Mouse (Mus musculus) hindbrain, embryonic 13.5 days (tissue): ENCODE results near the gene Tomm34. TPM values are rescaled to one million over a fixed set of nuclear protein-coding genes. Genes with fewer than 3 reads are reported as not detected.

Experiments
- ATAC-seq: fragments of 200-750 bp; cut with Nextera tagmentation; 2 replicates; pipeline ENCODE4 v1.8.0; 2017; ENCODE audit warnings: moderate TSS enrichment; ENCODE audit not compliant: low FRiP score
- H3K27ac ChIP-seq: fragments of 300-500 bp; sonication (generic); 2 replicates; pipeline ENCODE4 v1.5.1; 2015; ENCODE audit warnings: inconsistent platforms, mild to moderate bottlenecking, moderate library complexity
- H3K27me3 ChIP-seq: fragments of 300-500 bp; sonication (generic); 2 replicates; pipeline ENCODE4 v1.6.1; 2015; ENCODE audit warnings: mild to moderate bottlenecking, inconsistent platforms
- H3K36me3 ChIP-seq: fragments of 300-500 bp; sonication (generic); 2 replicates; pipeline ENCODE4 v1.6.1; 2015; ENCODE audit warnings: mild to moderate bottlenecking, inconsistent platforms
- H3K4me1 ChIP-seq: fragments of 300-500 bp; sonication (generic); replicated peaks from 2 replicates; pipeline ENCODE4 v1.6.1; 2015; ENCODE audit warnings: inconsistent platforms
- H3K4me2 ChIP-seq: fragments of 300-500 bp; sonication (generic); 2 replicates; pipeline ENCODE4 v1.6.1; 2015; ENCODE audit warnings: inconsistent platforms, mild to moderate bottlenecking, moderate library complexity
- H3K4me3 ChIP-seq: fragments of 300-500 bp; sonication (generic); 2 replicates; pipeline ENCODE4 v1.5.1; 2015; ENCODE audit warnings: mild to moderate bottlenecking, inconsistent platforms
- H3K9ac ChIP-seq: fragments of 300-500 bp; sonication (generic); 2 replicates; pipeline ENCODE4 v1.6.1; 2015; ENCODE audit warnings: mild to moderate bottlenecking, inconsistent platforms
- H3K9me3 ChIP-seq: fragments of 300-500 bp; sonication (generic); 2 replicates; pipeline ENCODE4 v1.6.1; 2016; ENCODE audit warnings: inconsistent platforms
- WGBS: fragments of 180-500 bp; shearing (Covaris S2); methylation state at CpG from one replicate; pipeline ENCODE4 v1.1.7; 2015; 5-methylcytosine and 5-hydroxymethylcytosine counted together
- polyA plus RNA-seq: library from polyadenylated mRNA; unstranded; fragments of >200 nt; fragmentation: Nextera tagmentation; extraction: Ambion mirVana; gene quantifications from 2 replicates; pipeline ENCODE4 v1.2.1, GENCODE M21; 2015

Tomm34 gene
- polyA plus RNA-seq: 47.1 and 49.5 TPM in 2 replicates

DNA sequence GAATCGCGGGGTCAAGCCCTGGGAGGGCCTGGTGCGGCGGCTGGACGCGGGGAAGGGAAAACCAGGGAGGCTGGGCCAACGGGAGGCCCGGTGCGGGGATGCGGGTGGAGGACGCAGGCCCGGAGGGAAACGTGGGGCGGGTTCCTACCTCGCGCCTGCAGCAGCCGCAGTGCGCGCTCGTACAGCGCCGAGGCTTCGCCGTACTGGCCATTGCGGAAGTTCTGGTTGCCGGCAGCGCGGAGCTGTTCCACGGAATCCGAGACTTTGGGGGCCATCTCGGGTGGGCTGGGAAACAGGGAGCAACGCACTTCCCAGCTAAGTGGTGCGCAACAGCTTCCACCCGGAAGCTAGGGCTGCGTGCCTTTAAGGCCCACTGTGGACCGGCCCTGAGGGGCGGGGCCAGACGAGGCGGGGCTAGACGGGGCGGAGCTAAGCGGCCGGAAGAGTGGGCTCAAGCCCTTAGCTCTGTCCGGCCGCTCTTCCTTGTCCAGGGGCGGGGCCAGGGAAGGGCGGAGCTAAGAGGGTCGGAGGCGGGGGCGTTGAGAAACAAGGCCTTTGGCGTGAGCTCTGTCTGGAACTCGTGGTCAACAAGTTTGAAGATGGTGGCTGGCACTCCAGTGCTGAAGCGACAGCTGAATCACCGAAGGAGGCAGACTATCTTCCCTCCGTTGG lies at the start of gene Tomm34:
Gene Tomm34, minus strand, starts transcription at position 405 of the 672 bp plus-strand sequence.
- under 1% methylated on average over 47 of the region's 55 CpGs for WGBS
- Histone ChIP-seq H3K9ac (peak within 1 kb of the TSS; percentile 89), H3K27ac (peak within 1 kb of the TSS; percentile 91), H3K4me2 (peak within 1 kb of the TSS; percentile 91), H3K9me3 (no peaks in the 10 kb centered on the region), H3K4me3 (peak within 1 kb of the TSS; percentile 97), H3K4me1 (peaks cover 37% of the 10 kb centered on the region), H3K27me3 (no peaks in the 10 kb centered on the region), H3K36me3 (peaks cover 10% of the 10 kb centered on the region)
- ATAC-seq: peak; percentile 96

DNA sequence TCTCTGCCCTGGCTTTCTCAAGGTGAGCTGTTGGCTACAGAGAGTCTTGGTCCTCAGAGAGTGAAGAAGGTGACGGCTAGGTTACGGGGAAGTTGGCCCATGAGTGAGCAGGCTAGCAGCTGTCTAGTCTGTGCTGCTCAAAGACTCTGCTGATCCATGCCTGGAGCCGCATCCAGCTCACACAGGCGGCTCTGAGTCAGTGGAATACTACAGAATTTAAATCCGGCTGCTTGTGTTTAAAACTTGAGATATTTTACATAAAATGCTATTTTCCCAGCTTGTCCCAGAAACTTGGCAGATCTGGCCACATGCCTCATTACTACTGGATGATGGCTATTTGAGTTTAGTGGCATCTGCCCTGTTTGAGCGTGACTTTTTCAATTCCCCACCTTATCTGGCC lies 48.5 kb upstream of the Tomm34 start:
- no peak for ATAC-seq
- no peaks in the 10 kb centered on the region for H3K4me1 ChIP-seq
- no peak overlapping the region for H3K9ac ChIP-seq
- no peak overlapping the region for H3K4me3 ChIP-seq
- WGBS: 93% methylated on average over 6 of the region's 6 CpGs
- H3K27me3 ChIP-seq: no peaks in the 10 kb centered on the region
- H3K9me3 ChIP-seq: no peaks in the 10 kb centered on the region
- H3K36me3 ChIP-seq: peaks cover 45% of the 10 kb centered on the region
- no peak overlapping the region for H3K27ac ChIP-seq
- H3K4me2 ChIP-seq: no peak overlapping the region

DNA sequence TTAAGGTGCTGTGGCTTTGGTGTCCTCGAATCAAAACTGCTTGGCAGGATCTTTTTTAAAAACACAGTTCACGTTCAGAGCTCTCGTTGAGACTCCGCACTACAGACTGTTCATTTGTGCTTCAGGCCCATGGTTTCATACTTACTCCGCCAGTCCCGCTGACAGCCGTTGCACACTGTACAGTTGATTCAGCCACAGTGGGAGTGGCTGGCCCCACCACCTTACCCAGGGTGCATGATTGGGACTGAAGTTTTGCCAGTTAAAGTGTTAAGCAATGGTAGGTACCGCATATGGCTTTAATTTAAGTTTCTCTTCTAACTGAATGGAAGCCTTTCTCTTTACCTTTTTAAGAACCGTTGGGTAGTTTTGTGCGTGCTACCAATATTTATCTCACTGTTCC lies 44.6 kb upstream of the Tomm34 start:
- no peak overlapping the region for H3K9ac ChIP-seq
- H3K27me3 ChIP-seq: no peaks in the 10 kb centered on the region
- 88% methylated on average over 10 of the region's 10 CpGs for WGBS
- no peaks in the 10 kb centered on the region for H3K9me3 ChIP-seq
- H3K4me1 ChIP-seq: no peaks in the 10 kb centered on the region
- peaks cover 49% of the 10 kb centered on the region for H3K36me3 ChIP-seq
- ATAC-seq: no peak
- no peak overlapping the region for H3K4me2 ChIP-seq
- no peak overlapping the region for H3K4me3 ChIP-seq
- H3K27ac ChIP-seq: no peak overlapping the region

DNA sequence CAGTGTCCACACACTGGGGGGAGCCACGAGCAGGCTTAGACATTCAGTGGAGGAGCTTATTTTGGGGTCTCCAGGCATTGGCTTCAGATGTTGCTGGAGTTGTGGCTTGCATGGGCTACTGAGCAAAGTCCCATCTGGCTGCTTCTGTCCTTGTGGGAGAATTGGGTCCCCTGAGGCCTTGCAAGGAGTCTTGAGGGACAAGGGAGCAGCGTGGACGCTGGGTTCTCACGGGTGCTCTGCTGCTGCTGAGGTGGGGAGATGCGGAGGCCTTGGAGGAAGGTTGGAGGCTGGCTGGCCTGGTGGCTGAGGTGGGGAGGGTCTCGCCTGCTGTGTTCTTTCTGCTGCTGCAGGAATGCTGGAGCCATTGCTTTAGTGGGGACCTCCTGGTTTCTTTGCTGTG lies 43.1 kb upstream of the Tomm34 start:
- no peak for ATAC-seq
- no peak overlapping the region for H3K27ac ChIP-seq
- H3K4me1 ChIP-seq: no peaks in the 10 kb centered on the region
- H3K9me3 ChIP-seq: no peaks in the 10 kb centered on the region
- no peak overlapping the region for H3K9ac ChIP-seq
- H3K27me3 ChIP-seq: no peaks in the 10 kb centered on the region
- H3K4me2 ChIP-seq: no peak overlapping the region
- WGBS: 91% methylated on average over 6 of the region's 6 CpGs
- H3K36me3 ChIP-seq: peaks cover 34% of the 10 kb centered on the region
- H3K4me3 ChIP-seq: no peak overlapping the region

DNA sequence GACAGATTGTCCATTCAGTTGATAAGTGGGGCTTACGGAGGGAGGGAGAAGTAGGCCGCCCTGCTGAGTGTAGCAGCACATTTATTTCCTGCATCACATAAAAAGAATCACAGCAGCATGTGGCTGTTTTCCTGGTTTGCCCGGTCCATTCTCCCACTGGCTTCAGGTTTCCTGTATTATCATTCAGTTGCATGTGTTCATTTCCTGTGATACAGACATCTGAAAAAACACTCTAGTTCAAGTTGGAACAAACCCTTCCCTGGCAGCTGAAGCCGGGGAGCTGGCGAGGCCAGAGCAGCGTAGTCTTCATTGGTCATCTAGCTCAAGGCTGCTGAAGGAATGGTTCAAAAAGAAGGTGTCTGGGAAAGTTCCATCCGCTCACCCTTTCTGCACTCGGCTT lies 40.6 kb upstream of the Tomm34 start:
- 93% methylated on average over 8 of the region's 8 CpGs for WGBS
- Histone ChIP-seq H3K36me3 (peaks cover 28% of the 10 kb centered on the region), H3K4me1 (0 out of 2 replicates have a peak, but pooled peaks cover 5% of the 10 kb centered on the region), H3K4me2 (no peak overlapping the region), H3K27ac (no peak overlapping the region), H3K27me3 (no peaks in the 10 kb centered on the region), H3K9ac (no peak overlapping the region), H3K4me3 (no peak overlapping the region), H3K9me3 (no peaks in the 10 kb centered on the region)
- ATAC-seq: no peak

DNA sequence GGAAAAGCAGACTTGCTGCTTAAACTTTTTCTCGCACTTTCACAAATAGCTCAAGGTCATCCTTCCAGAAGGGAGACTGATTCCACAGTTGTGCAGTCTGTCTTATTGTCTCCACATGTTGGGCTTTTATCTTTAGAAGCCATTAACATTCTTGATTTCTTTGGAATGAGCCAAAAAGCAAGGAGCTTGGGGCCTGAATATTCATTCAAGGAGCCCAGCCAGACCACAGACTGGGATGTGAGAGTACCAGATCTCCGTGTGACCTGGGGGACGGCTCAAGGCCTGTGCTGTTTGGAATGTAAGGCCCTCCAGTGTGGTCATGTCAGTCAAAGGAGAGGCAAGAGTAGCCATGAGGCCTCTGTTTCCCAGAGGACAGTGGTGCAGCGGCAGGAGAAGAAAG lies 37.5 kb upstream of the Tomm34 start:
- Histone ChIP-seq H3K9ac (no peak overlapping the region), H3K36me3 (peaks cover 31% of the 10 kb centered on the region), H3K4me3 (no peak overlapping the region), H3K4me1 (0 out of 2 replicates have a peak, but pooled peaks cover 5% of the 10 kb centered on the region), H3K27me3 (no peaks in the 10 kb centered on the region), H3K4me2 (no peak overlapping the region), H3K27ac (no peak overlapping the region), H3K9me3 (no peaks in the 10 kb centered on the region)
- no peak for ATAC-seq
- 50% methylated on average over 4 of the region's 4 CpGs for WGBS

DNA sequence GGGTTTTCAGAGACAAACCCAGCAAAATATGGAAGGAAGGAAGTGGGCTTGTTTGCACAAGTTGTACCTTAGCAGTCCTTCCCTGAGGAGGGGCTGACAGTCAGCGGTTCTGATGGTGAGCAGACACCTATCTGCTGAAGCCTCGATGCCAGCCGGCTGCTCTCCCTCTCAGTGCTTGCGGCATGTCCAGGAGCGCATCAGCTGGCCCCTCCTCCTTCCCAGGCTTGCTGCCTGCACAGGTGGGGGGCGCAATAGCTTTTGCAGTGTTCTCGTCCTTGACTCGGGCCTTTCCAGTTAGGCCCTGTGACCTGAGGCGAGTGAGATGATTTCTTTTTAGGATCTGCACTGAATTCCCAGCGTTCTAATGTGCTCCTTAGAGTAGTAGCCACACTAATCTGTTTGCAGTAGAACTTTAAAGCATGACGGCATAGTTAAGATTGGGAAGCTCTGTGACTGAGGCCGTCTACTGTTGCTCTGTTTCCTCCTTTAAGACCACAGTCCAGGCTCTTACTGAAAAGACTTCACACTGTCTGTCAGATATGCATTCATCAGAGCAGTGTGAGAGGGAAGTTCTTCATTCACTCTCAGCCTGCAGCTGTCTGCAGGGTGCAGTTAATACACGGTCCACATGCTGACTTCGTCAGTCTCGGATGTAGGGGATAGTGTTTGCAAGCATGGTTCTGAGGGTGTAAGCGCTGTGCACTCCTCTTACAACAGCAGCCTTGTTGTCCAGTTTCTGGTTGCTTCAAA lies 36.3 kb upstream of the Tomm34 start:
- Histone ChIP-seq H3K9me3 (no peaks in the 10 kb centered on the region), H3K4me3 (no peak overlapping the region), H3K27me3 (no peaks in the 10 kb centered on the region), H3K4me2 (no peak overlapping the region), H3K36me3 (peaks cover 31% of the 10 kb centered on the region), H3K4me1 (0 out of 2 replicates have a peak, but pooled peaks cover 5% of the 10 kb centered on the region), H3K27ac (no peak overlapping the region), H3K9ac (peak overlapping the region; percentile 13; the same call in 1 of the 2 replicates)
- WGBS: 70% methylated on average over 16 of the region's 16 CpGs
- ATAC-seq: no peak

DNA sequence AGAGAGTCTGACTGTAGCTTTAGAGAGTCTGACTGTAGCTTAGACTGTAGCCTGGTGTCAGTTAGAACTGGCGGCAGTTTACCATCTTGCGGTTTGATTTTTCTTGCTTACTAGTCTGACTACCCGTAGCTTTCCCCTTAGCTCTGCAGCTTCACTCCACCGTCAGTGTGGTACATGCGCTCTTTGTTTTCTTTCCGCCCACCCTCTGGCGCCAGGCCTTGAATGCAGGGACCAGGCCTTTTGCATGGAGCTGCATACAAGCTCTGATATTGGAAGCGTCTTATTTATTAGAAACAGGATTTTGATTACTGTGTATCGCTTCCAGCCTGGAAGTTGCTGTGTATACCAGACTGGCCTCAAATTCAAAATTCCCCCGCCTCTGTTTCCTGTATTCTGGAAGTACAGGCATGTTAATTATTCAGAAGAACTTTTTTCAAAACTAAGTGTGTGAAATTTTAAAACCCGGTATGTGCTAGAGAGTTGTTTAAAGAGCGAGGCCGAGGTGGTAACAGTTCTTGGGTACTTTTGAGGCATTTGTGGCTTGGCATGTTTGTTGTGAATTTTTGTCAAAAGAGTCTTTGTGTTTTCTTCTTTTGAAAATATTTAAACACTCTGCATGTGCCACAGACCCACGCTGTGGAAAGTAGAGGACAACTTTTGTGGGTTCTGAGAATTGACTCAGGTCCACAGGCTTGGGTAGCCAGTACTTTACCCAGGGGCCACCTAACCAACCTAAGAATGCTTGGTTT lies 35.5 kb upstream of the Tomm34 start:
- peaks cover 31% of the 10 kb centered on the region for H3K36me3 ChIP-seq
- H3K9me3 ChIP-seq: no peaks in the 10 kb centered on the region
- no peak for ATAC-seq
- H3K27ac ChIP-seq: no peak overlapping the region
- H3K4me2 ChIP-seq: no peak overlapping the region
- 82% methylated on average over 14 of the region's 14 CpGs for WGBS
- 0 out of 2 replicates have a peak, but pooled peaks cover 5% of the 10 kb centered on the region for H3K4me1 ChIP-seq
- H3K9ac ChIP-seq: 0 out of 2 replicates have a peak overlapping the region, but pooled peaks have one; percentile 29
- H3K4me3 ChIP-seq: no peak overlapping the region
- no peaks in the 10 kb centered on the region for H3K27me3 ChIP-seq

DNA sequence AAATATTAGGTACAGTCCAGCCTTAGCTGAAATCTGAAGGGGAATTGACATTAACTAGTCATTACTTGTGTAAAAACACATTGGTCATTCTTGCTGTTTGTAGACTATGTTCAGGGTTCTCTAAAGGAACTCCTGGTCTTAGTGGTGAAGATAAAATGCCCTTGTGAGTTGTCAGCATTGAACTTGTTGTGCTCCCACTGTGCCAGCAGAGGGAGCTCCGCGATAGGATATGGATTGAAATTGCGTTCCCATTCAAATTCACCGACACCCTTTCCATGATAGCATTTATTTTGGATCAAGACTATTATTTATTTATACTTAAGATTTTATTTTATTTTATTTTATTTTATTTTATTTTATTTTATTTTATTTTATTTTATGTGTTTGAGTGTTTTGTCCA lies 32.5 kb upstream of the Tomm34 start:
- 0 out of 2 replicates have a peak, but pooled peaks cover 5% of the 10 kb centered on the region for H3K4me1 ChIP-seq
- H3K9me3 ChIP-seq: no peaks in the 10 kb centered on the region
- no peak overlapping the region for H3K4me3 ChIP-seq
- peaks cover 52% of the 10 kb centered on the region for H3K36me3 ChIP-seq
- no peak overlapping the region for H3K9ac ChIP-seq
- H3K27me3 ChIP-seq: no peaks in the 10 kb centered on the region
- H3K27ac ChIP-seq: no peak overlapping the region
- H3K4me2 ChIP-seq: no peak overlapping the region
- 34% methylated on average over 4 of the region's 4 CpGs for WGBS
- no peak for ATAC-seq

DNA sequence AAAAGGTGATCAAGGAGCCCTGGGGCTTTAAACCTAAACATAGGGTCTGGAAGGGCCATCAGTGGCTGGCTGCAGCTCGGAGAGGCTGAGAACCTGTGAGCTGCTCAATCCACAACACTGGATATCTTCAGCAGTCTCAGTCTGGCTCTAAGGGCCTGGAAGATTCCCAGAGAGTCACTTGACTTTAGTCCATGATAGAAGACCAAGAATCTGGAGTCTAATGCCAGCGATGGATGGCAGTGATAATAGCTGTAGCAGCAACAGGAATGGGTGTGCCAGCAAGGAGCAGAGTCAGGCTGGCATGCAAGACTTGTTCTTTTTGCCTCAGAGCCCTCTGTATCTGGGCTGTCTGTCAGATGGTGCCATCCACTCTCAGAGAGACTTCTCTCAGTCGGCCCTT lies 31.4 kb upstream of the Tomm34 start:
- Histone ChIP-seq H3K9ac (no peak overlapping the region), H3K4me1 (0 out of 2 replicates have a peak, but pooled peaks cover 3% of the 10 kb centered on the region), H3K9me3 (no peaks in the 10 kb centered on the region), H3K27ac (no peak overlapping the region), H3K36me3 (peaks cover 59% of the 10 kb centered on the region), H3K4me3 (no peak overlapping the region), H3K27me3 (no peaks in the 10 kb centered on the region), H3K4me2 (no peak overlapping the region)
- ATAC-seq: no peak
- WGBS: 88% methylated on average over 3 of the region's 3 CpGs

DNA sequence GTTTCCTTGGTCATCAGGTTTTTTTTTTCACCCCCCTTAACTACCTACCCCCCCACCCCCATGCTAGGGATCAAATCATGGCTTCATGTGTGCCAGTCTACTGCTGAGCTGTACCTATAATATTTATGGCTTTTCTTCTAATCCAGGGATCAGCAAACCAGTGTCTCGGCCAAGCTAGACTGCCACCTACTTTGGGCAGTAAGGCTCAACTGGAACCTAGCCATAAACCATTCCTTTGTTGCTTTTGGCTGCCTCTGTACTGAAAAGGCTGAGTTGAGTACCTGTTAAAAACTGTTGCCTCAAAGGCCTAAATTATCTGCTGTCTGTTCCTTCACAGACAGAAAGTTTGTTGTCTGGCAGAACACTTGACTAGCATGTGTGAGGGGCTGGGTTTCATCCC lies 31.0 kb upstream of the Tomm34 start:
- Histone ChIP-seq H3K36me3 (peaks cover 59% of the 10 kb centered on the region), H3K9me3 (no peaks in the 10 kb centered on the region), H3K9ac (no peak overlapping the region), H3K4me3 (no peak overlapping the region), H3K4me2 (no peak overlapping the region), H3K4me1 (no peaks in the 10 kb centered on the region), H3K27ac (no peak overlapping the region), H3K27me3 (no peaks in the 10 kb centered on the region)
- no peak for ATAC-seq
- 82% methylated on average over 1 of the region's 1 CpGs for WGBS

DNA sequence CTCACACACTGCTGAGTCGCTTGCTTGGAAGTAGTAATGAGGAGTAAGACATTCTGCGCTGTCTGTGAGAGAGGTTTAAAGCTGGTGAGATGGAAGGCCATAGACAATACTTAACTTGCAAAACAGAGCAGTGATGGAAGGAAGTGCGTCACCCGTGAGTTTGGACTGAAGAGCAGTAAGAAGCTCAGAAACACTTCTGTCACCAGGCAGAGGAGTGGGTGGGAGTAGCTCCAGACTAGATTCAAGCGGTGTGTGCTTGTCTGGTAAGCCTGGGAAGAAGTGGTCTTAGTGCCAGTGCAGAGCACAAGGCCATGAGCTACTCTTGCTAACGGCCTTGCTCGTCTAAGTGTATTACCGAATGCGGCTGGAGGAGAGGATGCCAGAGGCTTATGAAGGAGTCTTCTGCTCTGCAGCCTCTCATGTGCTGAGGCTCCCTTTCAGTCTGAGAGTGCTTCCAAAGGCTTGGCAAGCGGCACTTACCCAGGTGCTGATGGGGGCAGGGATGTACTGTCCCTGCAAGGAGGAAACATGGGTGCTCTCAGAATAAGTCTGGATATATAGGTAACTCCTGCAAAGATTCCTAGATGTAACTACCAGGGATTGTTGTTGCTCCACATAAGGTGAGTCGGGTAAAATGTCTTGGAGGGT lies 27.8 kb upstream of the Tomm34 start:
- no peak for ATAC-seq
- Histone ChIP-seq H3K9me3 (no peaks in the 10 kb centered on the region), H3K36me3 (peaks cover 56% of the 10 kb centered on the region), H3K4me2 (no peak overlapping the region), H3K27me3 (no peaks in the 10 kb centered on the region), H3K4me3 (no peak overlapping the region), H3K4me1 (no peaks in the 10 kb centered on the region), H3K9ac (no peak overlapping the region), H3K27ac (no peak overlapping the region)
- WGBS: 97% methylated on average over 11 of the region's 11 CpGs
